35 mouse cellular contexts compared by ENCODE assay signal in the genomic region with DNA sequence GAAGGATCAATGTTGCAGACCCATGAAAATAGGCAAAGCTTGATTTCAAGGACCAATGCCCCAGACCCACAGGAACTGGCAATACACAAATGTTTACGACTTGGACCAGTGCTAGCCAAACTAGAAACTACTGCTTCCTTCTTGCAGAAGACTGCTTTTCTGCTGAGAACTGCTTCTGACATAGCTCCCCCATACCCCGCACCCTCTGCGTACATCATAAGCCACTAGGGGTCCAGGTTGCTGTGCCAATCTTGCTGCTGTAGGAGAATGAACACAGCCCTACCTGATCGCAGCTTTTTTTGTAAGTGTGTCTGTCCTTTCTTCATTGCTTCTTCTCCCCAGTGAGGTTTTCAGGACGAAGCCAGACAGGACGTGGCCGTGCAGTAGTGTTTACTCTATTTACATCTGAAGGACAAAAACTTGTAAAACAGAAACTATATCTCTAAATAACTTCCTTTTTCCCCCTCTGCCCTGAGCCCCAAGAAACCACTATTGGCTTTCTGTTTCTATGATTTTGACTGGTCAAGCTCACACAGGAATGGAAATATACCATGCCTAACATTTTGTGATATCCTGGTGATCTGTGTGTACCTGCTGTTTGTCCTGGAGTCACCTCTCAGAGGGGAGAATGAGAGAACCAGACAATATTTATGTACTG. TPM values are rescaled to one million over a fixed set of nuclear protein-coding genes. Genes with fewer than 3 reads are reported as not detected.
DNase-seq lines count a peak whose midpoint lies in the region; ATAC-seq and TF ChIP-seq lines count a peak whose summit lies in the region.
"Had no signal": no experiment of that assay in that cellular context is flagged by ENCODE, and none has a peak within 500 bp of the region (broad histone marks: within the 10 kb centered on the region; RNA-seq: fewer than 3 reads in every experiment).

No protein-coding gene starts in this region.

- no peaks in the 10 kb centered on the region for H3K36me3 ChIP-seq in liver, adult 2 months (ENCODE audit: control insufficient read depth, insufficient read depth, low read length)
- no peaks in the 10 kb centered on the region for H3K36me3 ChIP-seq in liver, embryonic 12.5 days
- H3K36me3 ChIP-seq: G1E; limb, embryonic 13.5 days; liver, embryonic 15.5 days; neural tube, embryonic 12.5 days; stomach, embryonic 15.5 days had no signal

- H3K9ac ChIP-seq in liver, adult 2 months (ENCODE audit: low read depth, low read length): no peak overlapping the region
- H3K9ac ChIP-seq in liver, embryonic 12.5 days: no peak overlapping the region
- H3K9ac ChIP-seq: forebrain, postnatal 0 days; hindbrain, embryonic 14.5 days; limb, embryonic 13.5 days; liver, embryonic 15.5 days; neural tube, embryonic 12.5 days; stomach, embryonic 15.5 days had no signal

- H3K4me1 ChIP-seq in liver, adult 2 months (ENCODE audit: control insufficient read depth, insufficient read depth, low read length): no peaks in the 10 kb centered on the region
- H3K4me1 ChIP-seq in liver, embryonic 12.5 days: no peaks in the 10 kb centered on the region
- H3K4me1 ChIP-seq: limb, embryonic 13.5 days; liver, embryonic 15.5 days; neural tube, embryonic 12.5 days; stomach, embryonic 15.5 days had no signal

- no peak for TF ChIP-seq CTCF in liver, adult 2 months (IDR thresholded peaks at IDR 0.05; ENCODE audit: low read depth, low read length)

- H3K27me3 ChIP-seq in liver, adult 2 months (ENCODE audit: control insufficient read depth, insufficient read depth, low read length): no peaks in the 10 kb centered on the region
- H3K27me3 ChIP-seq in liver, embryonic 12.5 days (replicated peaks): no peaks in the 10 kb centered on the region
- H3K27me3 ChIP-seq: limb, embryonic 13.5 days; liver, embryonic 15.5 days; neural tube, embryonic 12.5 days; Patski; stomach, embryonic 15.5 days had no signal

- H3K27ac ChIP-seq in liver, adult 2 months (replicated peaks; ENCODE audit: insufficient read depth, low read depth, low read length): no peak overlapping the region
- no peak overlapping the region for H3K27ac ChIP-seq in liver, embryonic 12.5 days
- H3K27ac ChIP-seq: hindbrain, embryonic 14.5 days; layer of hippocampus, adult 2 months; limb, embryonic 13.5 days; liver, embryonic 15.5 days; neural tube, embryonic 12.5 days; stomach, embryonic 15.5 days had no signal

- ATAC-seq in liver, embryonic 12.5 days: no peak
- ATAC-seq in megakaryocyte-erythroid progenitor cell, adult 5-6 weeks (replicated peaks; ENCODE audit: low FRiP score, low TSS enrichment, poor library complexity, severe bottlenecking): peak; percentile 52; the same call in 1 of the 2 replicates
- ATAC-seq: forebrain, postnatal 0 days; Patski had no signal

- no peak overlapping the region for H3K4me3 ChIP-seq in liver, adult 2 months (ENCODE audit: insufficient read depth, low read depth, low read length)
- H3K4me3 ChIP-seq in liver, embryonic 12.5 days: no peak overlapping the region
- H3K4me3 ChIP-seq: layer of hippocampus, adult 2 months; limb, embryonic 13.5 days; liver, embryonic 15.5 days; neural tube, embryonic 12.5 days; stomach, embryonic 15.5 days had no signal

- no peak for TF ChIP-seq POLR2A in liver, adult 2 months (IDR thresholded peaks at IDR 0.05; ENCODE audit: extremely low read depth, insufficient read depth, low read length)

- H3K9me3 ChIP-seq in liver, embryonic 12.5 days (replicated peaks): no peaks in the 10 kb centered on the region
- H3K9me3 ChIP-seq: G1E; limb, embryonic 13.5 days; liver, embryonic 15.5 days; neural tube, embryonic 12.5 days; stomach, embryonic 15.5 days had no signal

- DNase-seq in liver, adult 2 months (ENCODE audit: extremely low read depth, low read depth, low spot score): peak; percentile 9
- peak; percentile 4 for DNase-seq in thymus, postnatal 25 days
- DNase-seq in thymus, adult 18-20 months: no peak
- DNase-seq in gastrocnemius, adult 8-10 months (ENCODE audit: low spot score in 2 of 2): no peak
- DNase-seq in adrenal gland, adult 8-10 months: no peak
- DNase-seq: cerebellum, adult 11 months; cerebellum, adult 9-11 months; forebrain, postnatal 0 days; gastrocnemius, postnatal 36 days; kidney, adult 2 months; kidney, postnatal 14 days; layer of hippocampus, postnatal 36 days; midbrain, embryonic 14.5 days; retina, postnatal 1 day; right cerebral cortex, postnatal 25 days had no signal

- no peaks in the 10 kb centered on the region for H3K79me2 ChIP-seq in liver, adult 2 months (ENCODE audit: control insufficient read depth, insufficient read depth, low read length)

- 68% methylated on average over 7 of the region's 7 CpGs for WGBS in liver, adult 2 months
- WGBS in liver, embryonic 12.5 days (ENCODE audit: insufficient replicate concordance): 49% methylated on average over 7 of the region's 7 CpGs

- no peak overlapping the region for H3K4me2 ChIP-seq in liver, embryonic 12.5 days
- H3K4me2 ChIP-seq: hindbrain, embryonic 14.5 days; limb, embryonic 13.5 days; liver, embryonic 15.5 days; neural tube, embryonic 12.5 days; stomach, embryonic 15.5 days had no signal

RNA-seq across cellular contexts. Expression of a gene that starts 39.0 kb away (rescaled TPM):
- total RNA-seq in liver, adult 2 months (2014; rRNA removed): not detected in 2 replicates
- polyA plus RNA-seq in liver, adult 2 months (2012; rRNA removed): not detected in 2 replicates
- not detected in 2 replicates for polyA plus RNA-seq in liver, embryonic 12.5 days (2016; fragmentation: Nextera tagmentation; extraction: Ambion mirVana)
- not detected in 2 replicates for total RNA-seq in megakaryocyte-erythroid progenitor cell, adult 5-6 weeks (2014; fragmentation: Nextera tagmentation)
- not detected in 2 replicates for total RNA-seq in megakaryocyte-erythroid progenitor cell, adult 5-6 weeks (2017)
- total RNA-seq in gastrocnemius, adult 8-10 months (2022): not detected
- not detected for total RNA-seq in adrenal gland, adult 8-10 months (2022)
- total RNA-seq: adrenal gland, adult 18-20 months; adrenal gland, postnatal 4 days; forebrain, postnatal 0 days; gastrocnemius, postnatal 36 days; heart, adult 8-10 months; heart, postnatal 25 days; layer of hippocampus, adult 2 months; layer of hippocampus, postnatal 36 days; left cerebral cortex, postnatal 14 days had no signal
- polyA plus RNA-seq: embryonic facial prominence, embryonic 11.5 days; forebrain, embryonic 11.5 days; forebrain, postnatal 0 days; G1E; heart, embryonic 14.5 days; hindbrain, embryonic 14.5 days; intestine, embryonic 14.5 days; kidney, adult 2 months; limb, embryonic 13.5 days; liver, embryonic 15.5 days; lung, embryonic 16.5 days; midbrain, embryonic 14.5 days; neural tube, embryonic 12.5 days; Patski; stomach, embryonic 15.5 days had no signal

Comparison
In these comparisons a context has a peak if more than half of its experiments do, and no peak if none do; other contexts are left out.
1. DNase-seq: peak in liver, adult 2 months (single experiment) and thymus, postnatal 25 days (single experiment); none in thymus, adult 18-20 months (0 of 2), gastrocnemius, adult 8-10 months (0 of 2) and adrenal gland, adult 8-10 months (single experiment).